Mouse (Mus musculus): ENCODE data around the gene Mettl1.

Gene Mettl1

GRCm38 (mm10) chr10:127047954-127048353 lies 6.7 kb downstream of the Mettl1 start, which contains the start of gene Cyp27b1:
Cyp27b1 (plus strand) TSS chr10:127048250.
- in situ Hi-C loops (cut with MboI, MseI): no loop called here

- in situ Hi-C loops (cut with MboI, MseI): no loop called here
These were observed 7.6 kb downstream of the Mettl1 start for GRCm38 (mm10) chr10:127048608-127049394.

GRCm38 (mm10) chr10:127049395-127050118 lies 8.3 kb downstream of the Mettl1 start:
- in situ Hi-C loops (cut with MboI, MseI): loop anchor here (25.0 kb wide), 1 partner anchor 613 kb away; the partner anchor contains the start of genes Nab2 and Nemp1

- in situ Hi-C loops (cut with MboI, MseI): loop anchor here (25.0 kb wide), 1 partner anchor 612 kb away; the partner anchor contains the start of genes Nab2 and Nemp1
These were observed 8.9 kb downstream of the Mettl1 start for GRCm38 (mm10) chr10:127050119-127050474.

GRCm38 (mm10) chr10:127054646-127055045 lies 13.4 kb downstream of the Mettl1 start:
- in situ Hi-C loops (cut with MboI, MseI): loop anchor here (25.0 kb wide), 1 partner anchor 608 kb away; the partner anchor contains the start of genes Nab2 and Nemp1

DNA sequence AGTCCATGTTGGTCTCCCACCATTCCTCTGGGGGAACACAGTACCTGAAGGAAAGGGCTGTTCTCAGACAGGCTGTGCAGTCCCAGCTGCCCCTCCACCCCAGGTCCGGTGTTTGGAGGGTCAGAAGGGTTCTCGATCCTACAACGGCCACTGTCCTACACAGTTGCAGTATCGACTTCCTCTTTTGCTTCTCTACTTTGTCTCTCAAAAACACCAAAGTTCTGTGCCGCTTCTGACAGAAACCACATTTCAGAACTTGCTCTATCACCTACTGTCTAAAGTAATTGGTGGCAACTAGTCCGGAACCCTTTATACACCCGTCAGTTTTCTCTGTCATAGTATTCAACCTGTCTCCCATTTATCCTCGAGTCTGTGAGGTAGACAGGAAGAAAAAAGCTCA lies 14.2 kb downstream of the Mettl1 start:
- in situ Hi-C loops (cut with MboI, MseI): loop anchor here (25.0 kb wide), 1 partner anchor 607 kb away; the partner anchor contains the start of genes Nab2 and Nemp1

DNA sequence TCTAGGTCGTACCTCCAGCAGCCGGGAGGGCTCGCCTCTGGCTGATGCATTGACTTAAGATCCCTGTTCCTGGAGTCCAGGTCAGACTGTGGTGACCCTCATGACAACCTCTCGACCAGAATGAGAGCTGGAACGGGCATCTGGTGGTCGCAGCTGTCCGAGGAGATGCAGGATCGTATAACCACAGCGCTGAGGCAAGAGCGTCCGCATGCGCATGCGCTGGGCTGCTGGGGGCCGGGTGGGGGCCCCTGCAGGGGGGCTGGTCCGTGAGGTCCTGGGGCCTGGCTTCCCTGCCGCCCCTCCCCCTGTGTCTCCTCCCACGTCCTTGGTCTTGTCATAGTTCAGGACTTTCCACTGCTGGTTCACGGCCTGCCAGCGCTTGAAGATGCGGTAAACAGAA lies 15.3 kb downstream of the Mettl1 start:
- in situ Hi-C loops (cut with MboI, MseI): loop anchor here (25.0 kb wide), 1 partner anchor 606 kb away; the partner anchor contains the start of genes Nab2 and Nemp1

DNA sequence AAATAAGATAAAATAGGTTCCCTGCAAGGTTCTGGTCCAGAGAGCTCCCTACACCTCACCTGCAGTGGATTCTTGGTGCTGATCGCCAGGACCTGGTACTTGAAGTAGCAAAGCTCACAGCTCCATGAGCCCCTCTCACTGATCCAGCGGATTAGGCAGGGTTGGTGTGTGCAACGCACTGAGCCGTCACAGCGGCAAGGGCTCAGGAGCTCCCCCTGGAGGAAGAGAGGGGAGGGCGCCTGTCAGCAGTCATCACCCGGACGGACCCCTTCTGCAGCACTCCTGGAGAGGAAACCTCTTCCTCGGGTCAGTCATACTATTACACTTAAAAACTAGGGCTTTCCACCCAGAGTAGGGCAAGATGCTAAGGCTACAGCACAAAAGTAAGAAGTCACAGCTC lies 16.9 kb downstream of the Mettl1 start:
- in situ Hi-C loops (cut with MboI, MseI): loop anchor here (25.0 kb wide), 1 partner anchor 604 kb away; the partner anchor contains the start of genes Nab2 and Nemp1

GRCm38 (mm10) chr10:127058708-127059107 lies 17.5 kb downstream of the Mettl1 start:
- in situ Hi-C loops (cut with MboI, MseI): loop anchor here (25.0 kb wide), 1 partner anchor 604 kb away; the partner anchor contains the start of genes Nab2 and Nemp1

GRCm38 (mm10) chr10:127059174-127059967 lies 18.2 kb downstream of the Mettl1 start:
- in situ Hi-C loops (cut with MboI, MseI): loop anchor here (25.0 kb wide), 1 partner anchor 603 kb away; the partner anchor contains the start of genes Nab2 and Nemp1

DNA sequence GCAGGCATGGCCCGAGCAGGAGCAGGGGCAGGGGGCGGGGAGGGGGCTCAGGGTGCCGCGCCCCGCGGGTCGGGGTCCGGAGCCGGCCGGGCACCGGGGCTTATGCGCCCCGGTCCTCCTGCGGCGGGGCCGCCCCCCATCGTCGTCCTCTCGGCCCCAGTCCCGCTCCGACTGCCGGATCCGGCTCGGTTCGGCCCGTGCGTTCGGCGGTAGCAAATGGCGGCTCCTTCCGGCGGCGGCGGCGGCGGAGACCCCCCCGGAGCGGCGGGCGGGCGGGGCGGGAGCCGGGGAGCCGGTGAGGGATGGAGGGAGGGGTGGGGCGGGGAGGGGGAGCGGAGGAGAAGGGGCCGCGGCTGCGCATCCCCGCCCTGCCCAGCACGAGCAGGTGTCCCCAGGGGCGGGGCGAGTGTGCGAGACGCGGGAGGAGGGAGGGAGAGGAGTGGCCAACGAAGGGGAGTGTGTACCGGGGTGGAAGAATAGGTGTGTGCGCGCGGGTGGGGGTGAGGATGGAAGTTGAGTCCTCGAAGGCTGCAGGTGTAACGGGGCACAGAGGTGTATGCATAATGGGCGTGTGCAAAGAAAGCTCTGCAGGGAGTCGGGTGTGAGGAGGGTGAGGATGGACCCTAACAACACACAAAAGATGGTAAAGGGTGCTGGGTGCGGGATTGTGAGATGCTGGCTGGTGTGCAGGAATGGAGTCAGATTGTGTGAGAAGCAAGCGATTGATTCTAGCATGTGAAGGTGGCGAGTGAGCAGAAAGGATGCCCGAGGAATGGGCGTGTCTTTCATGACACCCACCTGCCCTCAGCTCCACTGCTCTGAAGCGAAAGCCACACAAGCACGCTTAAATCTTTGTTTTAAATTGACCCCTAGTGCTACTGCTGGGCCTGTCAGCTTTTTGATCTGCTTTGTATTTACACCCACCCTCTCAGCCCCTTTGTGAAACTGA lies 19.0 kb downstream of the Mettl1 start, which contains the start of gene March9:
March9 (minus strand) TSS at position 217 of the 949 bp plus-strand sequence.
- in situ Hi-C loops (cut with MboI, MseI): loop anchor here (25.0 kb wide), 1 partner anchor 602 kb away; the partner anchor contains the start of genes Nab2 and Nemp1

- in situ Hi-C loops (cut with MboI, MseI): loop anchor here (25.0 kb wide), 1 partner anchor 601 kb away; the partner anchor contains the start of genes Nab2 and Nemp1
These were observed 19.9 kb downstream of the Mettl1 start for GRCm38 (mm10) chr10:127061085-127061484.

DNA sequence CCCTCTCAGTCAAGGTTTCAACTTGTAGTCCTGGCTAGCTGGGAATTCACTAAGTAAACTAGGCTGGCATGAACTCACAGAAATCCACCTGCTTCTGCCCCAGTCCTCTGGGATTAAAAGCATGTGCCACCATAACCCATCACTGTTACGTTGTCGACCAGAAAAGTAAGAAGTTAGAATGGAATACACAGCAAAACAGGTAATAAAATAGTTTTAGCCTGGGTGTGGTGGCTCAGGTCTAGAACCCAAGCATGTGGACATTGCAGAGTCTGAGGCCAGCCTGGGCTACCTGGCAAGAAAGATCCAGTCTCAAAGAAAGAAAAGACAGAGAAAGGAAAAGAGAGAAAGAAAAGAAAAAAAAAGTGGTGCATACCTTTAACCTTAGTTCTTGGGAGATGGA lies 20.3 kb downstream of the Mettl1 start:
- in situ Hi-C loops (cut with MboI, MseI): loop anchor here (25.0 kb wide), 1 partner anchor 601 kb away; the partner anchor contains the start of genes Nab2 and Nemp1

DNA sequence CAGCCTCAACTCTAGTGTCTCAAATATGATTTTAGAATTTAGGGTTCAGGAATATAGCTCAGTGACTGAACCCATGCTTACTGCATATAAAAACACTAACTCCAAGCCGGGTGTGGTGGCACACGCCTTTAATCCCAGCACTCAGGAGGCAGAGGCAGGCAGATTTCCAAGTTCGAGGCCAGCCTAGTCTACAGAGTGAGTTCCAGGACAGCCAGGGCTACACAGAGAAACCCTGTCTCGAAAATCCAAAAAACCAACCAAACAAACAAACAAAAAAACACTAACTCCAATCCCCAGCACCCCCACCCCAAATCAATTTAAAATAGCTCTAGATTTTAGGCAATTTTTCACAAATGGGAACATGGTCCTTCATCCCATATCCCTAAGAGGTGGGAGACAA lies 20.9 kb downstream of the Mettl1 start:
- in situ Hi-C loops (cut with MboI, MseI): loop anchor here (25.0 kb wide), 1 partner anchor 600 kb away; the partner anchor contains the start of genes Nab2 and Nemp1

DNA sequence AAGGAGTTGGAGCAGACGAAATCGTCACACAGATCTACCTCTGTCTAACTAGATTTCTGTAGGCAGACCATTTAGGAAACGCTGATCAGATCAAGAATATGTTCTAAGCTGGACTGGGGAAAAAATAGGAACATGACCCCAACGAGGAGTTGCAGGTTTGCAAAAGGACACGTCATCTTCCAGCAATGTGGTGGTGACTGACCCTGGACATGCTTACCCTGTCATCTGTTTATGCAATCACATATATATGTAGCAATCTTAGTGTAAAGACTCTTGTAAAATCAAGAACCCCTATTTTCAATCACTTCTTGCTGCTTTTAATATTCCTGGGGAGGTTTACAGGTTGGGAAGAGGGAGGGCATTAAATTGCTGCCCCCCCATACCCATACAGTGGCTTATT lies 21.3 kb downstream of the Mettl1 start:
- in situ Hi-C loops (cut with MboI, MseI): loop anchor here (25.0 kb wide), 1 partner anchor 600 kb away; the partner anchor contains the start of genes Nab2 and Nemp1

- in situ Hi-C loops (cut with MboI, MseI): loop anchor here (25.0 kb wide), 1 partner anchor 599 kb away; the partner anchor contains the start of genes Nab2 and Nemp1
These were observed 22.1 kb downstream of the Mettl1 start, which contains the start of gene Cdk4 for GRCm38 (mm10) chr10:127063239-127063872. Cdk4 (plus strand) TSS chr10:127063534.

GRCm38 (mm10) chr10:127063913-127064870 lies 23.0 kb downstream of the Mettl1 start:
- in situ Hi-C loops (cut with MboI, MseI): loop anchor here (25.0 kb wide), 1 partner anchor 598 kb away; the partner anchor contains the start of genes Nab2 and Nemp1

Measured in T-helper 1 cell (primary cell).